Mouse (Mus musculus) midbrain, postnatal 0 days (tissue): ENCODE measurements around the gene Pard3b. TPM values are rescaled to one million over a fixed set of nuclear protein-coding genes. Genes with fewer than 3 reads are reported as not detected.

Experiments
- ATAC-seq: fragments of 200-750 bp; cut with Nextera tagmentation; 2 replicates; pipeline ENCODE4 v1.8.0; 2017; ENCODE audit warnings: moderate number of reproducible peaks, mild to moderate bottlenecking, moderate TSS enrichment, moderate library complexity; ENCODE audit not compliant: low FRiP score
- DNase-seq: peaks from one replicate; pipeline ENCODE4 v3.0.0-alpha.2; 2015; ENCODE audit warnings: low spot score
- H3K27ac ChIP-seq: fragments of 300-500 bp; sonication (generic); 2 replicates; pipeline ENCODE4 v1.5.1; 2014; ENCODE audit warnings: low read depth, mild to moderate bottlenecking, low read length, mixed read lengths
- H3K27me3 ChIP-seq: fragments of 300-500 bp; sonication (generic); 2 replicates; pipeline ENCODE4 v1.6.1; 2014; ENCODE audit warnings: low read length, control low read depth, mixed read lengths; ENCODE audit not compliant: insufficient read depth
- H3K36me3 ChIP-seq: fragments of 300-500 bp; sonication (generic); 2 replicates; pipeline ENCODE4 v1.6.1; 2014; ENCODE audit warnings: low read length, control low read depth, mixed read lengths; ENCODE audit not compliant: insufficient read depth
- H3K4me1 ChIP-seq: fragments of 300-500 bp; sonication (generic); 2 replicates; pipeline ENCODE4 v1.6.1; 2014; ENCODE audit warnings: mild to moderate bottlenecking, control low read depth, antibody characterized with exemption, low read length, mixed read lengths; ENCODE audit not compliant: insufficient read depth
- H3K4me2 ChIP-seq: fragments of 300-500 bp; sonication (generic); 2 replicates; pipeline ENCODE4 v1.6.1; 2014; ENCODE audit warnings: low read depth, mild to moderate bottlenecking, low read length, mixed read lengths; ENCODE audit not compliant: poor library complexity, severe bottlenecking
- H3K4me3 ChIP-seq: fragments of 300-500 bp; sonication (generic); 2 replicates; pipeline ENCODE4 v1.5.1; 2014; ENCODE audit warnings: low read depth, mild to moderate bottlenecking, low read length, moderate library complexity
- H3K9ac ChIP-seq: fragments of 300-500 bp; sonication (generic); replicated peaks from 2 replicates; pipeline ENCODE4 v1.6.1; 2014; ENCODE audit warnings: mild to moderate bottlenecking, low read length, moderate library complexity, mixed read lengths; ENCODE audit not compliant: poor library complexity, severe bottlenecking
- H3K9me3 ChIP-seq: fragments of 300-500 bp; sonication (generic); 2 replicates; pipeline ENCODE4 v1.6.1; 2016; ENCODE audit warnings: low read length, control low read depth
- CTCF ChIP-seq: IDR thresholded peaks from 2 replicates; pipeline ENCODE4 v1.5.1; 2016; ENCODE audit warnings: antibody characterized with exemption, mild to moderate bottlenecking
- WGBS: fragments of 180-500 bp; shearing (Covaris S2); extraction: QIAGEN DNeasy Blood & Tissue Kit; methylation state at CpG from one replicate; pipeline ENCODE4 v1.1.7; 2014; 5-methylcytosine and 5-hydroxymethylcytosine counted together
- polyA plus RNA-seq: library from polyadenylated mRNA; unstranded; fragments of >200 nt; fragmentation: Nextera tagmentation; extraction: Ambion mirVana; gene quantifications from 2 replicates; pipeline ENCODE4 v1.2.1, GENCODE M21; 2015
- total RNA-seq: library from RNA; depleted of rRNA; stranded (reverse); fragments of >200 nt; gene quantifications from 2 replicates; pipeline ENCODE4 v1.2.3, GENCODE M21; 2014

Gene Pard3b
- total and polyA plus RNA-seq, 2 experiments from 2014 or later, result 5.3 to 7.0 TPM

GRCm38 (mm10) chr1:62429333-62430182 lies 790.9 kb downstream of the Pard3b start:
- Histone ChIP-seq H3K9ac (no peak overlapping the region), H3K4me3 (no peak overlapping the region), H3K27me3 (no peaks in the 10 kb centered on the region), H3K27ac (no peak overlapping the region), H3K36me3 (no peaks in the 10 kb centered on the region), H3K4me1 (no peaks in the 10 kb centered on the region), H3K9me3 (no peaks in the 10 kb centered on the region), H3K4me2 (no peak overlapping the region)
- WGBS, result 49% methylated on average over 17 of the region's 17 CpGs
- TF ChIP-seq CTCF, result no peak
- ATAC-seq (no peak), DNase-seq (peak; percentile 37)

- no peak for TF ChIP-seq CTCF
- ATAC-seq, result no peak
- Histone ChIP-seq H3K36me3 (no peaks in the 10 kb centered on the region), H3K27ac (no peak overlapping the region), H3K9me3 (no peaks in the 10 kb centered on the region), H3K9ac (no peak overlapping the region), H3K27me3 (no peaks in the 10 kb centered on the region), H3K4me1 (no peaks in the 10 kb centered on the region), H3K4me3 (no peak overlapping the region), H3K4me2 (no peak overlapping the region)
- 83% methylated on average over 6 of the region's 6 CpGs for WGBS
- DNase-seq, result no peak
Observed at GRCm38 (mm10) chr1:62431054-62431453, 792.4 kb downstream of the Pard3b start.

- Histone ChIP-seq H3K4me2 (no peak overlapping the region), H3K9ac (no peak overlapping the region), H3K36me3 (no peaks in the 10 kb centered on the region), H3K4me3 (no peak overlapping the region), H3K27ac (no peak overlapping the region), H3K9me3 (no peaks in the 10 kb centered on the region), H3K4me1 (no peaks in the 10 kb centered on the region), H3K27me3 (no peaks in the 10 kb centered on the region)
- TF ChIP-seq CTCF, result no peak
- WGBS, result 80% methylated on average over 5 of the region's 5 CpGs
- ATAC-seq, result no peak
- no peak for DNase-seq
Observed at GRCm38 (mm10) chr1:62433891-62434290, 795.3 kb downstream of the Pard3b start.

- DNase-seq (peak; percentile 14), ATAC-seq (no peak)
- no peaks in the 10 kb centered on the region for H3K36me3 ChIP-seq
- H3K9ac ChIP-seq, result no peak overlapping the region
- no peak overlapping the region for H3K27ac ChIP-seq
- H3K4me3 ChIP-seq, result no peak overlapping the region
- H3K4me2 ChIP-seq, result no peak overlapping the region
- H3K9me3 ChIP-seq, result no peaks in the 10 kb centered on the region
- no peak for TF ChIP-seq CTCF
- H3K4me1 ChIP-seq, result no peaks in the 10 kb centered on the region
- 52% methylated on average over 9 of the region's 9 CpGs for WGBS
- H3K27me3 ChIP-seq, result no peaks in the 10 kb centered on the region
Observed at GRCm38 (mm10) chr1:62435844-62436243, 797.2 kb downstream of the Pard3b start.

- no peaks in the 10 kb centered on the region for H3K36me3 ChIP-seq
- no peak overlapping the region for H3K4me2 ChIP-seq
- H3K4me1 ChIP-seq, result no peaks in the 10 kb centered on the region
- H3K9me3 ChIP-seq, result no peaks in the 10 kb centered on the region
- ATAC-seq (no peak), DNase-seq (no peak)
- H3K9ac ChIP-seq, result no peak overlapping the region
- 93% methylated on average over 3 of the region's 3 CpGs for WGBS
- no peaks in the 10 kb centered on the region for H3K27me3 ChIP-seq
- no peak for TF ChIP-seq CTCF
- H3K27ac ChIP-seq, result no peak overlapping the region
- H3K4me3 ChIP-seq, result no peak overlapping the region
Observed at GRCm38 (mm10) chr1:62436304-62436703, 797.7 kb downstream of the Pard3b start.

GRCm38 (mm10) chr1:62437493-62437892 lies 798.9 kb downstream of the Pard3b start:
- Histone ChIP-seq H3K9me3 (no peaks in the 10 kb centered on the region), H3K4me3 (no peak overlapping the region), H3K4me2 (no peak overlapping the region), H3K4me1 (no peaks in the 10 kb centered on the region), H3K36me3 (no peaks in the 10 kb centered on the region), H3K9ac (no peak overlapping the region), H3K27ac (no peak overlapping the region), H3K27me3 (no peaks in the 10 kb centered on the region)
- TF ChIP-seq CTCF, result no peak
- 84% methylated on average over 3 of the region's 3 CpGs for WGBS
- DNase-seq, result no peak
- ATAC-seq, result no peak
